Mouse (Mus musculus): ENCODE measurements at regions not wholly inside any gene's neighbourhood (a gene's known extent, or its start where the extent isn't known, plus 50 kb on each side); places are given as distances from the start of the nearest gene placed in this dataset.
A peak's percentile ranks its signal among the peaks of the same experiment; 100 is the strongest.

- DNase-seq, result no peak
Measured at GRCm38 (mm10) chr9:43628786-43629185, 115.0 kb upstream of the Nectin1 start.

GRCm38 (mm10) chr9:43636372-43636965 is 107.3 kb upstream of the Nectin1 start:
- DNase-seq, result peak; percentile 27

GRCm38 (mm10) chr9:43658186-43658585 is 85.6 kb upstream of the Nectin1 start:
- no peak for DNase-seq

GRCm38 (mm10) chr9:43659237-43659636 is 84.5 kb upstream of the Nectin1 start:
- DNase-seq, result no peak

- DNase-seq, result peak; percentile 53
Measured at GRCm38 (mm10) chr9:43660151-43660550, 83.6 kb upstream of the Nectin1 start.

GRCm38 (mm10) chr9:43660896-43661563 is 82.8 kb upstream of the Nectin1 start:
- no peak for DNase-seq

- DNase-seq, result no peak
Measured at GRCm38 (mm10) chr9:43661646-43662045, 82.1 kb upstream of the Nectin1 start.

- DNase-seq, result no peak
Measured at GRCm38 (mm10) chr9:43667386-43667785, 76.4 kb upstream of the Nectin1 start.

GRCm38 (mm10) chr9:43667974-43668373 is 75.8 kb upstream of the Nectin1 start:
- no peak for DNase-seq

GRCm38 (mm10) chr9:43668731-43669130 is 75.1 kb upstream of the Nectin1 start:
- no peak for DNase-seq

- no peak for DNase-seq
Measured at GRCm38 (mm10) chr9:43670563-43670962, 73.2 kb upstream of the Nectin1 start.

- DNase-seq, result no peak
Measured at GRCm38 (mm10) chr9:43673171-43673680, 70.6 kb upstream of the Nectin1 start.

GRCm38 (mm10) chr9:43674321-43674720 is 69.5 kb upstream of the Nectin1 start:
- DNase-seq, result no peak

- no peak for DNase-seq
Measured at GRCm38 (mm10) chr9:43676011-43676410, 67.8 kb upstream of the Nectin1 start.

GRCm38 (mm10) chr9:43679331-43679730 is 64.5 kb upstream of the Nectin1 start:
- no peak for DNase-seq

GRCm38 (mm10) chr9:43681317-43681716 is 62.5 kb upstream of the Nectin1 start:
- no peak for DNase-seq

- no peak for DNase-seq
Measured at GRCm38 (mm10) chr9:43682102-43682501, 61.7 kb upstream of the Nectin1 start.

- DNase-seq, result no peak
Measured at GRCm38 (mm10) chr9:43684596-43684995, 59.2 kb upstream of the Nectin1 start.

GRCm38 (mm10) chr9:43692015-43692414 is 51.8 kb upstream of the Nectin1 start:
- DNase-seq, result no peak

GRCm38 (mm10) chr9:43692538-43692937 is 51.2 kb upstream of the Nectin1 start:
- no peak for DNase-seq

Data from kidney, adult 9 months (tissue).